In genomic region chr7:34919809-34920208, GRCm38 (mm10) we compare ENCODE assay signal across 10 mouse cellular contexts. TPM values are rescaled to one million over a fixed set of nuclear protein-coding genes. Genes with fewer than 3 reads are reported as not detected.
DNase-seq lines count a peak whose midpoint lies in the region; ATAC-seq and TF ChIP-seq lines count a peak whose summit lies in the region.
"Had no signal": no experiment of that assay in that cellular context is flagged by ENCODE, and none has a peak within 500 bp of the region (broad histone marks: within the 10 kb centered on the region; RNA-seq: fewer than 3 reads in every experiment).

No protein-coding gene starts in this region.

- no peaks in the 10 kb centered on the region for H3K9me3 ChIP-seq in midbrain, embryonic 11.5 days (ENCODE audit: control insufficient read depth, low read length)
- H3K9me3 ChIP-seq in midbrain, embryonic 14.5 days (ENCODE audit: control insufficient read depth, low read length): no peaks in the 10 kb centered on the region
- H3K9me3 ChIP-seq: hindbrain, embryonic 15.5 days had no signal

- TF ChIP-seq CTCF in spleen, adult 2 months (IDR thresholded peaks at IDR 0.05; ENCODE audit: extremely low read depth, insufficient read depth, insufficient read length, insufficient replicate concordance): peak; percentile 63; the same call in 1 of the 2 replicates

- 53% methylated on average over 5 of the region's 5 CpGs for WGBS in midbrain, embryonic 11.5 days
- 54% methylated on average over 5 of the region's 5 CpGs for whole genome bisulfite sequencing in midbrain, embryonic 14.5 days
- 81% methylated on average over 5 of the region's 5 CpGs for WGBS in spleen, adult 2 months

- H3K27ac ChIP-seq in midbrain, embryonic 11.5 days (ENCODE audit: low read depth, low read length): no peak overlapping the region
- H3K27ac ChIP-seq in midbrain, embryonic 14.5 days (replicated peaks; ENCODE audit: low read depth, low read length): no peak overlapping the region
- H3K27ac ChIP-seq in spleen, adult 2 months (ENCODE audit: insufficient read depth, low read length): no peak overlapping the region
- H3K27ac ChIP-seq: hindbrain, embryonic 15.5 days had no signal

- H3K27me3 ChIP-seq in midbrain, embryonic 11.5 days (ENCODE audit: control insufficient read depth, insufficient read depth, low read length): no peaks in the 10 kb centered on the region
- H3K27me3 ChIP-seq in midbrain, embryonic 14.5 days (ENCODE audit: control insufficient read depth, insufficient read depth, low read length): no peaks in the 10 kb centered on the region
- no peaks in the 10 kb centered on the region for H3K27me3 ChIP-seq in spleen, adult 2 months (ENCODE audit: control insufficient read depth, insufficient read depth, low read length)
- H3K27me3 ChIP-seq: hindbrain, embryonic 15.5 days; Patski had no signal

- H3K4me1 ChIP-seq in midbrain, embryonic 11.5 days (ENCODE audit: control insufficient read depth, insufficient read depth, low read length): no peaks in the 10 kb centered on the region; the same call in 1 of the 2 replicates
- no peaks in the 10 kb centered on the region for H3K4me1 ChIP-seq in midbrain, embryonic 14.5 days (ENCODE audit: control insufficient read depth, insufficient read depth, low read length)
- H3K4me1 ChIP-seq in spleen, adult 2 months (ENCODE audit: control insufficient read depth, insufficient read depth, insufficient read length): peaks cover 13% of the 10 kb centered on the region; the same call in 1 of the 2 replicates

- H3K4me2 ChIP-seq in midbrain, embryonic 11.5 days: no peak overlapping the region
- H3K4me2 ChIP-seq in midbrain, embryonic 14.5 days (ENCODE audit: low read length): no peak overlapping the region
- H3K4me2 ChIP-seq: hindbrain, embryonic 15.5 days had no signal

- peak; percentile 38; the same call in 1 of the 2 replicates for ATAC-seq in midbrain, embryonic 11.5 days (ENCODE audit: low FRiP score)
- ATAC-seq in midbrain, embryonic 14.5 days (ENCODE audit: low FRiP score, low TSS enrichment): no peak
- ATAC-seq in common myeloid progenitor, adult 5-6 weeks (replicated peaks; ENCODE audit: low read depth, poor library complexity, severe bottlenecking): 0 out of 2 replicates have a peak, but pooled peaks have one; percentile 46

- no peaks in the 10 kb centered on the region for H3K36me3 ChIP-seq in midbrain, embryonic 11.5 days (ENCODE audit: control insufficient read depth, insufficient read depth, low read length)
- no peaks in the 10 kb centered on the region for H3K36me3 ChIP-seq in midbrain, embryonic 14.5 days (ENCODE audit: control insufficient read depth, insufficient read depth, low read length)
- peaks cover 2% of the 10 kb centered on the region; the same call in 1 of the 2 replicates for H3K36me3 ChIP-seq in spleen, adult 2 months (ENCODE audit: control insufficient read depth, insufficient read depth, low read length)
- H3K36me3 ChIP-seq: hindbrain, embryonic 15.5 days had no signal

- peak; percentile 53 to 58 for DNase-seq in cerebellum, postnatal 10 days
- no peak for DNase-seq in cerebellum, adult 9-11 months
- peak; percentile 83 for DNase-seq in midbrain, embryonic 11.5 days (ENCODE audit: low spot score, missing footprints)
- no peak for DNase-seq in midbrain, embryonic 14.5 days
- peak; percentile 70 for DNase-seq in liver
- DNase-seq in spleen, adult 2 months (ENCODE audit: low read depth in 1 of 2, low spot score in 2 of 2): peak; percentile 1 to 42
- DNase-seq in right cerebral cortex, adult 2 months (ENCODE audit: low spot score in 2 of 2): no peak

- no peak overlapping the region for H3K4me3 ChIP-seq in midbrain, embryonic 11.5 days (ENCODE audit: low read depth, low read length)
- no peak overlapping the region for H3K4me3 ChIP-seq in midbrain, embryonic 14.5 days (replicated peaks; ENCODE audit: low read depth, low read length)
- H3K4me3 ChIP-seq in spleen, adult 2 months (ENCODE audit: extremely low read depth, insufficient read depth, insufficient read length): no peak overlapping the region
- H3K4me3 ChIP-seq: hindbrain, embryonic 15.5 days had no signal

- no peak for TF ChIP-seq POLR2A in spleen, adult 2 months (IDR thresholded peaks at IDR 0.05; ENCODE audit: low read depth, low read length)

- H3K9ac ChIP-seq in midbrain, embryonic 11.5 days (ENCODE audit: low read length): no peak overlapping the region
- H3K9ac ChIP-seq in midbrain, embryonic 14.5 days (replicated peaks; ENCODE audit: low read length): no peak overlapping the region
- H3K9ac ChIP-seq: hindbrain, embryonic 15.5 days had no signal

RNA-seq across cellular contexts. Expression of gene Pepd, which starts 7.6 kb away (rescaled TPM):
- 64.9 and 67.3 TPM in 2 replicates for polyA plus RNA-seq in midbrain, embryonic 11.5 days (2014; fragmentation: Nextera tagmentation; extraction: Ambion mirVana)
- 57.2 and 62.4 TPM in 2 replicates for polyA plus RNA-seq in midbrain, embryonic 14.5 days (2014; fragmentation: Nextera tagmentation; extraction: Ambion mirVana)
- 30.1 and 33.0 TPM in 2 replicates for total RNA-seq in common myeloid progenitor, adult 5-6 weeks (2017)
- polyA plus RNA-seq in spleen, adult 2 months (2012; rRNA removed): 44.0 and 48.6 TPM in 2 replicates

Comparison
In these comparisons a context has a peak if more than half of its experiments do, and no peak if none do; other contexts are left out.
1. DNase-seq: peak in cerebellum, postnatal 10 days (2 of 2), midbrain, embryonic 11.5 days (single experiment), liver (single experiment) and spleen, adult 2 months (2 of 2); none in cerebellum, adult 9-11 months (single experiment), midbrain, embryonic 14.5 days (single experiment) and right cerebral cortex, adult 2 months (0 of 2).